Mouse (Mus musculus): ENCODE measurements around the gene Kcnb1. TPM values are rescaled to one million over a fixed set of nuclear protein-coding genes. Genes with fewer than 3 reads are reported as not detected.

Kcnb1 gene
- polyA plus RNA-seq (2015; fragmentation: Nextera tagmentation; extraction: Ambion mirVana), result 0.45 and 0.65 TPM in 2 replicates

- H3K27me3 ChIP-seq (ENCODE audit: control insufficient read depth, insufficient read depth, low read depth, low read length), result peaks cover 46% of the 10 kb centered on the region
These were observed at the start of gene Kcnb1 for GRCm38 (mm10) chr2:167190076-167190399. Gene Kcnb1, minus strand, starts transcription at chr2:167190155.

GRCm38 (mm10) chr2:167239262-167239661 lies 49.3 kb upstream of the Kcnb1 start:
- ATAC-seq (ENCODE audit: low read depth), result 0 out of 2 replicates have a peak, but pooled peaks have one; percentile 22
- H3K27me3 ChIP-seq (ENCODE audit: control insufficient read depth, insufficient read depth, low read depth, low read length), result no peaks in the 10 kb centered on the region
- H3K4me1 ChIP-seq (replicated peaks; ENCODE audit: control insufficient read depth, insufficient read depth, low read length), result peaks cover 13% of the 10 kb centered on the region
- 5% methylated on average over 12 of the region's 12 CpGs for WGBS
- H3K9me3 ChIP-seq (ENCODE audit: control insufficient read depth, low read length), result no peaks in the 10 kb centered on the region
- peak overlapping the region; percentile 88 for H3K4me2 ChIP-seq (ENCODE audit: low read depth, low read length)
- H3K36me3 ChIP-seq (ENCODE audit: control insufficient read depth, insufficient read depth, low read length), result no peaks in the 10 kb centered on the region
- H3K27ac ChIP-seq (ENCODE audit: low read length), result no peak overlapping the region
- peak overlapping the region; percentile 49 for H3K4me3 ChIP-seq (ENCODE audit: low read length)
- peak overlapping the region; percentile 5; the same call in 1 of the 2 replicates for H3K9ac ChIP-seq (ENCODE audit: low read length)

More at GRCm38 (mm10) chr2:167190076-167190399, at the start of gene Kcnb1:
- WGBS, result under 1% methylated on average over 27 of the region's 41 CpGs
- H3K27ac ChIP-seq (ENCODE audit: low read length), result no peak within 1 kb of the TSS
- peak within 1 kb of the TSS; percentile 59 for H3K4me3 ChIP-seq (ENCODE audit: low read length)
- peaks cover 12% of the 10 kb centered on the region; the same call in 1 of the 2 replicates for H3K4me1 ChIP-seq (replicated peaks; ENCODE audit: control insufficient read depth, insufficient read depth, low read length)
- H3K4me2 ChIP-seq (ENCODE audit: low read depth, low read length), result peak within 1 kb of the TSS; percentile 93
- 0 out of 2 replicates have a peak, but pooled peaks cover 3% of the 10 kb centered on the region for H3K9me3 ChIP-seq (ENCODE audit: control insufficient read depth, low read length)
- ATAC-seq (ENCODE audit: low read depth), result peak; percentile 56
- no peaks in the 10 kb centered on the region for H3K36me3 ChIP-seq (ENCODE audit: control insufficient read depth, insufficient read depth, low read length)
- H3K9ac ChIP-seq (ENCODE audit: low read length), result peak within 1 kb of the TSS; percentile 46; the same call in 1 of the 2 replicates

- Histone ChIP-seq H3K4me2 (ENCODE audit: low read depth, low read length) (no peak overlapping the region), H3K27ac (ENCODE audit: low read length) (no peak overlapping the region), H3K9me3 (ENCODE audit: control insufficient read depth, low read length) (no peaks in the 10 kb centered on the region), H3K36me3 (ENCODE audit: control insufficient read depth, insufficient read depth, low read length) (no peaks in the 10 kb centered on the region), H3K9ac (ENCODE audit: low read length) (no peak overlapping the region), H3K4me1 (replicated peaks; ENCODE audit: control insufficient read depth, insufficient read depth, low read length) (peaks cover 13% of the 10 kb centered on the region), H3K27me3 (ENCODE audit: control insufficient read depth, insufficient read depth, low read depth, low read length) (no peaks in the 10 kb centered on the region), H3K4me3 (ENCODE audit: low read length) (no peak overlapping the region)
- 80% methylated on average over 9 of the region's 9 CpGs for WGBS
- no peak for ATAC-seq (ENCODE audit: low read depth)
These were observed 47.3 kb upstream of the Kcnb1 start for GRCm38 (mm10) chr2:167237224-167237623.

- no peak for ATAC-seq (ENCODE audit: low read depth)
- Histone ChIP-seq H3K9me3 (ENCODE audit: control insufficient read depth, low read length) (no peaks in the 10 kb centered on the region), H3K4me1 (replicated peaks; ENCODE audit: control insufficient read depth, insufficient read depth, low read length) (peaks cover 13% of the 10 kb centered on the region), H3K27me3 (ENCODE audit: control insufficient read depth, insufficient read depth, low read depth, low read length) (no peaks in the 10 kb centered on the region), H3K4me2 (ENCODE audit: low read depth, low read length) (no peak overlapping the region), H3K4me3 (ENCODE audit: low read length) (no peak overlapping the region), H3K27ac (ENCODE audit: low read length) (no peak overlapping the region), H3K36me3 (ENCODE audit: control insufficient read depth, insufficient read depth, low read length) (no peaks in the 10 kb centered on the region), H3K9ac (ENCODE audit: low read length) (no peak overlapping the region)
- WGBS, result 89% methylated on average over 4 of the region's 4 CpGs
These were observed 46.2 kb upstream of the Kcnb1 start for GRCm38 (mm10) chr2:167236174-167236573.

GRCm38 (mm10) chr2:167235338-167236018 lies 45.5 kb upstream of the Kcnb1 start:
- 56% methylated on average over 17 of the region's 17 CpGs for WGBS
- ATAC-seq (ENCODE audit: low read depth), result no peak

GRCm38 (mm10) chr2:167233771-167234170 lies 43.8 kb upstream of the Kcnb1 start:
- no peaks in the 10 kb centered on the region for H3K27me3 ChIP-seq (ENCODE audit: control insufficient read depth, insufficient read depth, low read depth, low read length)
- no peaks in the 10 kb centered on the region for H3K36me3 ChIP-seq (ENCODE audit: control insufficient read depth, insufficient read depth, low read length)
- no peaks in the 10 kb centered on the region; the same call in 1 of the 2 replicates for H3K4me1 ChIP-seq (replicated peaks; ENCODE audit: control insufficient read depth, insufficient read depth, low read length)
- H3K9me3 ChIP-seq (ENCODE audit: control insufficient read depth, low read length), result no peaks in the 10 kb centered on the region
- no peak overlapping the region; the same call in 1 of the 2 replicates for H3K4me2 ChIP-seq (ENCODE audit: low read depth, low read length)
- no peak overlapping the region for H3K4me3 ChIP-seq (ENCODE audit: low read length)
- no peak overlapping the region for H3K27ac ChIP-seq (ENCODE audit: low read length)
- ATAC-seq (ENCODE audit: low read depth), result no peak
- WGBS, result 27% methylated on average over 14 of the region's 14 CpGs
- H3K9ac ChIP-seq (ENCODE audit: low read length), result no peak overlapping the region

More at GRCm38 (mm10) chr2:167235338-167236018, 45.5 kb upstream of the Kcnb1 start:
- Histone ChIP-seq H3K4me3 (ENCODE audit: low read length) (no peak overlapping the region), H3K9me3 (ENCODE audit: control insufficient read depth, low read length) (no peaks in the 10 kb centered on the region), H3K27ac (ENCODE audit: low read length) (no peak overlapping the region), H3K4me2 (ENCODE audit: low read depth, low read length) (no peak overlapping the region), H3K9ac (ENCODE audit: low read length) (no peak overlapping the region), H3K27me3 (ENCODE audit: control insufficient read depth, insufficient read depth, low read depth, low read length) (no peaks in the 10 kb centered on the region), H3K4me1 (replicated peaks; ENCODE audit: control insufficient read depth, insufficient read depth, low read length) (peaks cover 10% of the 10 kb centered on the region), H3K36me3 (ENCODE audit: control insufficient read depth, insufficient read depth, low read length) (no peaks in the 10 kb centered on the region)

- Histone ChIP-seq H3K36me3 (ENCODE audit: control insufficient read depth, insufficient read depth, low read length) (no peaks in the 10 kb centered on the region), H3K4me2 (ENCODE audit: low read depth, low read length) (no peak overlapping the region), H3K4me1 (replicated peaks; ENCODE audit: control insufficient read depth, insufficient read depth, low read length) (no peaks in the 10 kb centered on the region; the same call in 1 of the 2 replicates), H3K4me3 (ENCODE audit: low read length) (no peak overlapping the region), H3K27me3 (ENCODE audit: control insufficient read depth, insufficient read depth, low read depth, low read length) (no peaks in the 10 kb centered on the region), H3K27ac (ENCODE audit: low read length) (no peak overlapping the region), H3K9ac (ENCODE audit: low read length) (no peak overlapping the region), H3K9me3 (ENCODE audit: control insufficient read depth, low read length) (no peaks in the 10 kb centered on the region)
- 63% methylated on average over 5 of the region's 5 CpGs for WGBS
- ATAC-seq (ENCODE audit: low read depth), result no peak
These were observed 43.0 kb upstream of the Kcnb1 start for GRCm38 (mm10) chr2:167233009-167233335.

- WGBS, result 48% methylated on average over 14 of the region's 14 CpGs
- Histone ChIP-seq H3K27me3 (ENCODE audit: control insufficient read depth, insufficient read depth, low read depth, low read length) (no peaks in the 10 kb centered on the region), H3K4me3 (ENCODE audit: low read length) (no peak overlapping the region), H3K4me2 (ENCODE audit: low read depth, low read length) (no peak overlapping the region), H3K36me3 (ENCODE audit: control insufficient read depth, insufficient read depth, low read length) (no peaks in the 10 kb centered on the region), H3K9me3 (ENCODE audit: control insufficient read depth, low read length) (no peaks in the 10 kb centered on the region), H3K27ac (ENCODE audit: low read length) (peak overlapping the region; percentile 22; the same call in 1 of the 2 replicates), H3K9ac (ENCODE audit: low read length) (no peak overlapping the region), H3K4me1 (replicated peaks; ENCODE audit: control insufficient read depth, insufficient read depth, low read length) (no peaks in the 10 kb centered on the region; the same call in 1 of the 2 replicates)
- ATAC-seq (ENCODE audit: low read depth), result peak; percentile 59
These were observed 42.4 kb upstream of the Kcnb1 start for GRCm38 (mm10) chr2:167232132-167233008.

GRCm38 (mm10) chr2:167230554-167230953 lies 40.6 kb upstream of the Kcnb1 start:
- Histone ChIP-seq H3K27me3 (ENCODE audit: control insufficient read depth, insufficient read depth, low read depth, low read length) (no peaks in the 10 kb centered on the region), H3K27ac (ENCODE audit: low read length) (no peak overlapping the region), H3K4me3 (ENCODE audit: low read length) (peak overlapping the region; percentile 21), H3K9ac (ENCODE audit: low read length) (no peak overlapping the region), H3K9me3 (ENCODE audit: control insufficient read depth, low read length) (no peaks in the 10 kb centered on the region), H3K4me2 (ENCODE audit: low read depth, low read length) (peak overlapping the region; percentile 35), H3K36me3 (ENCODE audit: control insufficient read depth, insufficient read depth, low read length) (no peaks in the 10 kb centered on the region), H3K4me1 (replicated peaks; ENCODE audit: control insufficient read depth, insufficient read depth, low read length) (no peaks in the 10 kb centered on the region; the same call in 1 of the 2 replicates)
- ATAC-seq (ENCODE audit: low read depth), result peak; percentile 39; the same call in 1 of the 2 replicates
- 13% methylated on average over 14 of the region's 15 CpGs for WGBS
